Mouse (Mus musculus): ENCODE results near the gene Zfp697.

GRCm38 (mm10) chr3:98630152-98630551, 247.9 kb downstream of the Zfp697 start, which contains the start of gene Hsd3b5:
- no peak for TF ChIP-seq CTCF (IDR thresholded peaks at IDR 0.05)
- no peak for TF ChIP-seq EP300 (IDR thresholded peaks at IDR 0.05)
